Mouse (Mus musculus) yolk sac, embryonic 10.5 days (tissue): Measurements from ENCODE around the gene Spaca7.
A peak's percentile ranks its signal among the peaks of the same experiment; 100 is the strongest.
"Not testable (repeated sequence)": the region's sequence is repeated elsewhere in the genome, so short reads cannot be mapped to it uniquely, and the experiment has no call there.

Source experiments
- DNase-seq: peaks from one replicate; pipeline ENCODE4 v3.0.0-alpha.2; 2017; ENCODE audit warnings: low spot score

Gene Spaca7

DNA sequence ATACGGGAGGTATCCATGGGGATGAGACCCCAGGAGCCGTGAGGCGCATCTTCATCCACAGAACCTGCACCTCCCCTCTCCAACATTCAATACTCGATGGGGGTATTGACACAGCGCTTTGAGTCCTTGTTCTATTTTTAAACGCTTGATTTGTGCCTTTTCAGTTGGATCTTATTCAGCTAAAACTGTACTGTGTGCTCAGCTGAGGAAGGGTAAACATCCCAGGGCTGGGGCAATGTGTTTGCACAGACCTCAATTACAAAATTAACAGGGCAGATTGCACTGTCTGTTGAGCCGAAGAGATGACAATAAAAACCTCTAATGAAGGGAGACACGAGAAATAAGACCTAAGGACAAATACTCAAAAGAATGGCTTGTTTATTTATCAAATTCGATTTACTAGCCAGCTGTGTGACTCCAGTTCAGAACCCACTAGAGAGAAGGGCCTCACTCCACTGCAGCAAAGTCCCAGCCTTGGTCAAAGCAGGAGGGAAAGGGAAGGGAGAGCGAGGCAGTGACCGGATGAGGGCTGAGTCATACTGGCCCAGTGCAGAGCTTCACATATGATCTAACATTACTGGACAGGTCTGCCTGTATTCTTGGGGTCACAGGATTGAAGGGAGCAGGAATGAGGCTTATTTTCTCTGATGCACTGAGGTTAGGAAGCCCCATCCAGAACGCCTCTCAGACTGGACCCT, 37.1 kb downstream of the Spaca7 start:
- DNase-seq = no peak

GRCm38 (mm10) chr8:12613201-12613600, 40.4 kb downstream of the Spaca7 start:
- DNase-seq = no peak

- DNase-seq = not testable (repeated sequence)
Measured at GRCm38 (mm10) chr8:12617369-12617768, 44.5 kb downstream of the Spaca7 start.

DNA sequence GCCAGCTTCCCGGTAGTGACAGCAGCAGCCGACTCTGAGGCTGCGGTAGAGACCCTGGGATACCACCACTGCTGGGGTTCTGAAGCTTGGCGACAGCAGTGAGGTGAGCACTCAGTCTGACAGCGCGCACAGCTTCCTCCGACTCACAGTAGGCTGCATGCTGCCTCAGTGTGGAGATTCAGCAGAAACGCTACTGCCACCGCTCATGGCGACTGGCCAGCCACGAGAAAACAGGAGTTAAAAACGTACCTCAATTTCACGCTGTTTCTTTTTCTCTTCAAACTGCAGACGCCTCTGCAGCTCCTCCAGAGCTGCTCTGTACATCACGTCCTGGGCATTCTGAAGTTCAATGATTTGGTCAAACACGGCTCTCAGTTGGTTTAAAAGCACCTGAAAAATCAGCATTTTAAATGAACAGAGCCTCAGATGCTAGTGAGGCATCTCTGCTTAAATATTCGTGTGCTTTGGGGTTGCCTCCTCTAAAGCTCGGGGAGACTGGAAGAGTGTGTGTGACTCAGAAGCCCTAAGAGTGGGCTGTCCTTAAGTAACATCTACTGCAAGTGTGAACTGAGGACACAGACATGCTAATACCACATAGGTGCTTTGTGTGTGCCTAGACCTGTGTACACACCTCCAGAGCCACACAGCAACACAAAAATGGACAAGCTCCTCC, 48.9 kb downstream of the Spaca7 start:
- no peak for DNase-seq

- no peak for DNase-seq
Measured at GRCm38 (mm10) chr8:12625890-12626289, 53.1 kb downstream of the Spaca7 start.

DNA sequence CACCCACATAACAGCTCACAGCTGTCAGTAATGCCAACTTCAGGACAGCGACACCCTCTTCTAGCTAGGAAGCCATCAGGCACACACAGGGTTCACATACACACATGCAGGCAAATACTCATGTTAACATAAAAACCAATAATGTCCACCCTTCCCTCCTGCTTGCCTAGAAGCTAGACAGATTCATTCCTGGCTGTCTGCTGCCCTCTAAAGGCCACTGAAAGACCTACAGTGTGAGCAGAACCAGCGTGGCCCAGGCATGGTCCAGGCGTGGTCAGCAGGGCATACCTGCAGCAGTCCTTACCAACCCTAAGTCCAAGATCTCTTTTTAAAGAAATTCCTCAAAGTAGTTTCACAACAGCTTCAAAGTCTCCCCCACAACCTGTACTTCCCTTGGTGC, 56.2 kb downstream of the Spaca7 start:
- DNase-seq = no peak

DNA sequence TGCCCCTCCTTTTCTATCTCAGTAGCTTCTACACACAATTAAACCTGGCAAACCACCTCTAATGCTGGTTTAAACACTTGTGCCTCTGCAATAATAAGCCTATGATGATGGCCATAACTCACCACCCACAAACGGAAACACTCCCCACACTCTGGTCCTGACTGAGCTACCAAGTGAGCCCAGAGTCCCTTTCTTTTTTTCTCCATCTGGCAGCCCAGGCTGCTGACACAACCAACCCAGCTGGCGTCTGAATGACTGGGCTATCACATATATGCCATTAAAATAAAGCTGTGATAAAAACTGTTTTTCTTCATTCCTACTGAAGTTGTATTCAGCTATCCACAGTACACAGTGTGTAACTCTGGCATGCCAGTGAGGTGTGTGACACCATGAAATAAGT, 62.5 kb downstream of the Spaca7 start:
- DNase-seq = no peak

GRCm38 (mm10) chr8:12638446-12638845, 65.6 kb downstream of the Spaca7 start:
- no peak for DNase-seq

GRCm38 (mm10) chr8:12641527-12641926, 68.7 kb downstream of the Spaca7 start:
- no peak for DNase-seq

DNA sequence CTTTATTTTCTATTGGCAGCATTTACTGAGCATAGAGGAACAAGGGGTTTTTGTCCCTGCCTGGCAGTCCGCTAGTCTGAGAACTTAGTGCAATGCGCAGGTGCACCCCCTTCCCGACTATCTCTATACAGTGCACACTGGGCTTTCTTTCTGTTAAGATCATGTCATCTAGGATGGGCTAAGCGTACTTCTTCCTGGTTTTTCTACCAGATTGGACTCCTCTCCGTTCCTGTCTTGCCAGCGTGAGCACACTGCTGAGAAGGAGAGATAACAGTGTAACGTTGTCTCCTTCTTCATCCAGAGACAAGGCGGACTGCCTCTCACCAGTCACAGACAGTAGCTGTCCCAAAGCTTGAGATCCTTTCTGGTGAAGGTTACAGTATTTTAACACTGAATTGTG, 71.5 kb downstream of the Spaca7 start:
- no peak for DNase-seq

DNA sequence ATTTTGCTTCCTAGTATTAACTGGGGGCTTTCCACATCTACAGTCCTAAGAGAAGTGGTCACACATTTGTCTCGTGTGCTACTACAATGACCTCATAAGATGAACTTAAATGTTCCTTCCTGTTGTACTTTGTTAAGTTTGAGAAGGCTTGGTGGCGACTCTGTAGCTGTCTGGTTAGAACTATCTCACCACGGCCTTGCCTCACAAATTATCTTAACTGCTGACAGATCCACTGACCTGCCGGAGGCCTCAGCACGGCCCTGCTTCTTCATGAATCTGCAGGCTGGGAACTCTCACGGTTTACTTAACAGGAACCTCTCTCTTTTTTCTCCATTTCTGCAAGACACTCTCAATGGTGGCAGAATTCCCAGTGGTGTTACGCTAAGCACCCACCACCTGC, 72.1 kb downstream of the Spaca7 start:
- DNase-seq = no peak

DNA sequence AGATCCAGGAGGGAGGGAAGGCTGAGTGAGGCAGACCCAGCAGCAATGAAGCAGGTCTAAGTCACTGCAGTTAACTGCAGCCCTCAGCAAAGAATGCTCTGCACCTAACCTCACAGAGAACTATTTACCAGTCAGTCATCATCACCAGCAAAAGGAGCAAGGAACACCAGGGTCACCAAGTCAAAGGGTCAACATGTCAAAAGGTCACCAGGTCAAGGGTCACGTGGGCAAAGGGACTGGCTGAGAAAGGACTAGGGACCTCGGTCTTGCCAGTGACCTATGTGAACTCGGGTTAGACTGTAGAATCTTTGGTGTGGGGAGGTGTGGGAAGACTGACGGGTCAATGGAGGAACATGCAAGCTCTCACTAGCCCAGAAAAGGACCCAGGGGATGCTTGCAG, 73.7 kb downstream of the Spaca7 start:
- peak; percentile 82 for DNase-seq

- no peak for DNase-seq
Measured at GRCm38 (mm10) chr8:12648951-12649350, 76.1 kb downstream of the Spaca7 start.
